ENCODE assay signal across 8 mouse cellular contexts in the genomic region with DNA sequence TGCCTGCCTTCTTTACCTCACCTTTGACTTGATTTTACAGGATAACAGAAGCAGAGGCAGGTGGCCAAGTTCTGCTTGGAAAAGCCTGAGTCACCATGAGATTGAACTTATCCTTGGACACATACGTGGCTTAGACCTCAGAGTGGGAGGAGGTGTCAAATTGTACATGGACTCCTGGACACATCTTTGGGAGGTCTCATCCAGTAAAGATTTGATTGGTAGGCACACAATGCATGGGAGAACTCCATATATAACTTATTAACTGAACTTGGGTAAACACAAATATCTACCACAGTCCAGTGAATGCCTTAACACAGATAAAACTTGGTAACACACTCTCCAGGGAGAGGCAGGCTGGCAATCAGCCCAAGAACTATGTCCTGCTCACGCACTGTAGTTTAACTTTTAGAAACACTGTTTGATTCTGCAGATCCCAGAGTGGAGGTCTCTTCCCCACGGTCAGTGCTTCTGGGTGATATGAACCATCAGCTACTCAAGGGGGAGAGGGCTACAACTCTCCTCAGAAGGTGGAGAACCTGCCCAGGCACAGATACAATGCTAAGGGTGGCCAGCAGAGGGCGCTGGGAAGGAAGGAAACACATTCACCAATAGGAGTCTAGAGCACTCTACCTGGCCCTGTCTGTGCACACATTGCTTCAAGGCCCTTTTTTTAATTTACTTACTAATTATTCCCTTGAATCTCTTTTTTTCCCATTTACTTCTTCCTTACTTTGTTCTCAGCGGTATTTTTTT. TPM values are rescaled to one million over a fixed set of nuclear protein-coding genes. Genes with fewer than 3 reads are reported as not detected.
DNase-seq lines count a peak whose midpoint lies in the region; ATAC-seq and TF ChIP-seq lines count a peak whose summit lies in the region.
"Had no signal": no experiment of that assay in that cellular context is flagged by ENCODE, and none has a peak within 500 bp of the region (broad histone marks: within the 10 kb centered on the region; RNA-seq: fewer than 3 reads in every experiment).

No protein-coding gene starts in this region.

- WGBS in lung, postnatal 0 days, result 32% methylated on average over 5 of the region's 5 CpGs
- 37% methylated on average over 5 of the region's 5 CpGs for WGBS in spleen, adult 2 months

- peak; percentile 71 for TF ChIP-seq RAD21 in CH12.LX (IDR thresholded peaks at IDR 0.05; ENCODE audit: low read depth, low read length)

- no peak for TF ChIP-seq POLR2A in CH12.LX (IDR thresholded peaks at IDR 0.05; ENCODE audit: low read depth, low read length)
- TF ChIP-seq POLR2A in spleen, adult 2 months (IDR thresholded peaks at IDR 0.05; ENCODE audit: low read depth, low read length), result no peak

- H3K4me3 ChIP-seq in C2C12 (ENCODE audit: insufficient read depth, poor library complexity, severe bottlenecking), result no peak overlapping the region
- no peak overlapping the region for H3K4me3 ChIP-seq in CH12.LX (replicated peaks in 1 of 3; ENCODE audit: low read depth in 2 of 3, low read length in 2 of 3, poor library complexity in 1 of 3)
- H3K4me3 ChIP-seq in gastrocnemius, adult 2 months, result no peak overlapping the region
- no peak overlapping the region for H3K4me3 ChIP-seq in lung, postnatal 0 days (ENCODE audit: low read depth, low read length)
- no peak overlapping the region for H3K4me3 ChIP-seq in spleen, adult 2 months (ENCODE audit: extremely low read depth, insufficient read depth, insufficient read length)

- in situ Hi-C loops in CH12.LX (cut with MboI; ENCODE audit: low pct_ligation_motif_present, low pct_unique_long_range_greater_than_20kb, low sequenced_read_pairs), result no loop called here

- no peak overlapping the region for H3K4me2 ChIP-seq in CH12.LX (ENCODE audit: insufficient read depth, low read depth, poor library complexity, severe bottlenecking)
- H3K4me2 ChIP-seq in lung, postnatal 0 days (replicated peaks; ENCODE audit: low read depth, low read length), result no peak overlapping the region

- TF ChIP-seq CTCF in C2C12 (IDR thresholded peaks at IDR 0.05; ENCODE audit: control insufficient read depth, insufficient read depth, insufficient read length) (peak; percentile 56), CH12.LX (conservative IDR thresholded peaks at IDR 0.05 in 1 of 2, IDR thresholded peaks at IDR 0.05 in 1 of 2; ENCODE audit: low read depth in 2 of 2, low read length in 2 of 2) (peak; percentile 93 to 94; a peak in 3 of 4 replicates)
- TF ChIP-seq CTCF in gastrocnemius, adult 2 months (IDR thresholded peaks at IDR 0.05), result peak; percentile 91
- TF ChIP-seq CTCF in lung, postnatal 0 days (IDR thresholded peaks at IDR 0.05), result peak; percentile 88
- peak; percentile 74; the same call in 1 of the 2 replicates for TF ChIP-seq CTCF in spleen, adult 2 months (IDR thresholded peaks at IDR 0.05; ENCODE audit: extremely low read depth, insufficient read depth, insufficient read length, insufficient replicate concordance)

- H3K79me2 ChIP-seq in C2C12 (ENCODE audit: control insufficient read depth, insufficient read depth) (no peaks in the 10 kb centered on the region), CH12.LX (replicated peaks; ENCODE audit: control insufficient read depth, extremely low read depth, insufficient read depth, poor library complexity, severe bottlenecking) (no peaks in the 10 kb centered on the region)

- H3K9ac ChIP-seq in CH12.LX (ENCODE audit: insufficient read depth, low read depth), result no peak overlapping the region
- H3K9ac ChIP-seq in lung, postnatal 0 days (replicated peaks; ENCODE audit: low read depth), result no peak overlapping the region

- H3K9me3 ChIP-seq in CH12.LX (replicated peaks; ENCODE audit: low read length), result no peaks in the 10 kb centered on the region
- no peaks in the 10 kb centered on the region for H3K9me3 ChIP-seq in lung, postnatal 0 days (ENCODE audit: low read length)

- no peaks in the 10 kb centered on the region for H3K4me1 ChIP-seq in CH12.LX (ENCODE audit: control insufficient read depth in 1 of 2, insufficient read depth in 2 of 2)
- no peaks in the 10 kb centered on the region for H3K4me1 ChIP-seq in lung, postnatal 0 days (ENCODE audit: insufficient read depth, low read depth, low read length)
- H3K4me1 ChIP-seq in spleen, adult 2 months (ENCODE audit: control insufficient read depth, insufficient read depth, insufficient read length), result no peaks in the 10 kb centered on the region

- H3K27ac ChIP-seq in CH12.LX (ENCODE audit: insufficient read depth, low read depth), result no peak overlapping the region
- H3K27ac ChIP-seq in gastrocnemius, adult 2 months, result no peak overlapping the region
- H3K27ac ChIP-seq in lung, postnatal 0 days (ENCODE audit: low read length), result no peak overlapping the region
- H3K27ac ChIP-seq in spleen, adult 2 months (ENCODE audit: insufficient read depth, low read length), result no peak overlapping the region

- peak; percentile 56; the same call in 1 of the 2 replicates for ATAC-seq in lung, postnatal 0 days

- no peak overlapping the region for H3ac ChIP-seq in C2C12 (ENCODE audit: control insufficient read depth, insufficient read length, low read depth)

- H3K79me3 ChIP-seq in C2C12 (ENCODE audit: low read depth), result no peaks in the 10 kb centered on the region

- H3K27me3 ChIP-seq in C2C12 (ENCODE audit: control insufficient read depth, insufficient read depth, insufficient read length) (no peaks in the 10 kb centered on the region), CH12.LX (replicated peaks) (no peaks in the 10 kb centered on the region)
- no peaks in the 10 kb centered on the region for H3K27me3 ChIP-seq in lung, postnatal 0 days (replicated peaks; ENCODE audit: insufficient read depth, low read length)
- H3K27me3 ChIP-seq in spleen, adult 2 months (ENCODE audit: control insufficient read depth, insufficient read depth, low read length), result no peaks in the 10 kb centered on the region

- intact Hi-C loops in gastrocnemius, adult 2 months (cut with DNase I), result loop anchor here (10.0 kb wide), 1 partner anchor 170 kb away; no protein-coding TSS in a partner anchor

- H3K36me3 ChIP-seq in C2C12 (ENCODE audit: control insufficient read depth, insufficient read depth) (no peaks in the 10 kb centered on the region), CH12.LX (replicated peaks in 1 of 2; ENCODE audit: control insufficient read depth in 1 of 2, insufficient read depth in 1 of 2, low read length in 1 of 2) (peaks cover 0 to 2% of the 10 kb centered on the region in 2 experiments)
- H3K36me3 ChIP-seq in lung, postnatal 0 days (ENCODE audit: insufficient read depth, low read length), result no peaks in the 10 kb centered on the region
- peaks cover 1% of the 10 kb centered on the region; the same call in 1 of the 2 replicates for H3K36me3 ChIP-seq in spleen, adult 2 months (ENCODE audit: control insufficient read depth, insufficient read depth, low read length)

- TF ChIP-seq EP300 in CH12.LX (IDR thresholded peaks at IDR 0.05; ENCODE audit: low read length), result no peak
- TF ChIP-seq EP300 in lung, postnatal 0 days (IDR thresholded peaks at IDR 0.05), result no peak

- peak; percentile 77 for DNase-seq in CH12.LX (ENCODE audit: extremely low read depth)
- peak; percentile 60 for DNase-seq in c-Kit-positive CD71-positive TER-119-positive erythroid progenitor cells, embryonic 14.5 days (ENCODE audit: low spot score)
- peak; percentile 81 for DNase-seq in gastrocnemius, adult 2 months
- DNase-seq in kidney, postnatal 14 days, result peak; percentile 80
- DNase-seq in lung, postnatal 0 days (ENCODE audit: low spot score), result peak; percentile 66
- peak in 1 of 2 experiments; percentile 74 for DNase-seq in spleen, adult 2 months (ENCODE audit: low read depth in 1 of 2, low spot score in 2 of 2)

- dilution Hi-C loops in CH12.LX (cut with MboI; ENCODE audit: extremely low pct_ligation_motif_present, extremely low pct_unique_long_range_greater_than_20kb, low sequenced_read_pairs), result no loop called here

TF ChIP-seq in C2C12, 6 proteins besides CTCF, POLR2A, EP300 and RAD21:
- TF ChIP-seq MYOG (IDR thresholded peaks at IDR 0.05; ENCODE audit: control insufficient read depth, extremely low read depth, insufficient read length), result no peak
- TF ChIP-seq CEBPB (IDR thresholded peaks at IDR 0.05; ENCODE audit: low read depth), result no peak
- no peak for TF ChIP-seq FOSL1 (IDR thresholded peaks at IDR 0.05; ENCODE audit: insufficient read depth, low read length, poor library complexity, severe bottlenecking)
- TF ChIP-seq USF1 (IDR thresholded peaks at IDR 0.05; ENCODE audit: low read depth), result no peak
- TF ChIP-seq MAX (IDR thresholded peaks at IDR 0.05), result no peak
- TF ChIP-seq MYOD1 (IDR thresholded peaks at IDR 0.05; ENCODE audit: control insufficient read depth, insufficient read length, low read depth), result no peak

TF ChIP-seq in CH12.LX, 34 proteins besides CTCF, POLR2A, EP300 and RAD21:
- TF ChIP-seq SMC3 (IDR thresholded peaks at IDR 0.05; ENCODE audit: low read depth, low read length) (peak; percentile 83), BHLHE40 (IDR thresholded peaks at IDR 0.05; ENCODE audit: low read depth, low read length) (no peak)

RNA-seq across cellular contexts. Expression of a gene that starts 9.6 kb away (rescaled TPM):
- polyA plus RNA-seq in C2C12 (2012; fragmentation: generic; extraction: Trizol) (18.2 TPM), CH12.LX (2012; ENCODE audit: insufficient read length, low read depth) (1.6 and 1.7 TPM in 2 replicates)
- total RNA-seq in CH12.LX (2012; rRNA removed) (8.1 and 8.9 TPM in 2 replicates), CH12.LX (2014; rRNA removed) (1.1 and 1.5 TPM in 2 replicates)
- 10 to 100 TPM; 17.4 to 27.5 TPM for total RNA-seq in gastrocnemius, adult 2 months (2021)
- polyA plus RNA-seq in lung, postnatal 0 days (2015; fragmentation: Nextera tagmentation; extraction: Ambion mirVana), result 74.0 and 75.7 TPM in 2 replicates
- polyA plus RNA-seq in spleen, adult 2 months (2012; rRNA removed), result 30.3 and 36.2 TPM in 2 replicates

RNA-seq across cellular contexts. Expression of a gene that starts 11.4 kb away (rescaled TPM):
- polyA plus RNA-seq in C2C12 (2012; fragmentation: generic; extraction: Trizol), result 6.2 TPM
- total RNA-seq in CH12.LX (2012; rRNA removed), result 20.2 and 21.8 TPM in 2 replicates
- 23.0 and 29.7 TPM in 2 replicates for total RNA-seq in CH12.LX (2014; rRNA removed)
- polyA plus RNA-seq in CH12.LX (2012; ENCODE audit: insufficient read length, low read depth), result 24.6 and 32.6 TPM in 2 replicates
- total RNA-seq in gastrocnemius, adult 2 months (2021), result 1 to 10 TPM in 1 of 2 experiments, under 1 TPM in 1; 0.67 to 1.1 TPM
- 5.6 and 6.7 TPM in 2 replicates for polyA plus RNA-seq in lung, postnatal 0 days (2015; fragmentation: Nextera tagmentation; extraction: Ambion mirVana)
- polyA plus RNA-seq in spleen, adult 2 months (2012; rRNA removed), result 10.2 and 10.6 TPM in 2 replicates

RNA-seq across cellular contexts. Expression of a gene that starts 12.6 kb away (rescaled TPM):
- polyA plus RNA-seq in C2C12 (2012; fragmentation: generic; extraction: Trizol), result not detected
- total RNA-seq in CH12.LX (2012; rRNA removed), result not detected in 2 replicates
- not detected in 2 replicates for total RNA-seq in CH12.LX (2014; rRNA removed)
- polyA plus RNA-seq in CH12.LX (2012; ENCODE audit: insufficient read length, low read depth), result not detected in 2 replicates
- 1 to 10 TPM; 1.3 to 1.5 TPM for total RNA-seq in gastrocnemius, adult 2 months (2021)
- not detected in 2 replicates for polyA plus RNA-seq in lung, postnatal 0 days (2015; fragmentation: Nextera tagmentation; extraction: Ambion mirVana)
- not detected in 2 replicates for polyA plus RNA-seq in spleen, adult 2 months (2012; rRNA removed)
- polyA plus RNA-seq: heart, embryonic 16.5 days had no signal
